Mouse (Mus musculus) bone marrow macrophage, adult 2 months (primary cell): ENCODE results near the gene Sigmar1. TPM values are rescaled to one million over a fixed set of nuclear protein-coding genes. Genes with fewer than 3 reads are reported as not detected.
"Not testable (repeated sequence)": the region's sequence is repeated elsewhere in the genome, so short reads cannot be mapped to it uniquely, and the experiment has no call there.

ENCODE experiments used
- H3K27ac ChIP-seq: 2 replicates; pipeline ENCODE4 v1.5.1; 2012; ENCODE audit warnings: low read depth, low read length; ENCODE audit not compliant: insufficient read depth
- H3K4me1 ChIP-seq: 2 replicates; pipeline ENCODE4 v1.6.1; 2012; ENCODE audit warnings: low read length; ENCODE audit not compliant: control insufficient read depth, insufficient read depth
- H3K4me3 ChIP-seq: 2 replicates; pipeline ENCODE4 v1.5.1; 2012; ENCODE audit warnings: mild to moderate bottlenecking, low read length, moderate library complexity; ENCODE audit not compliant: insufficient read depth
- CTCF ChIP-seq: IDR thresholded peaks from 2 replicates; pipeline ENCODE4 v1.5.1; 2012; ENCODE audit warnings: low read depth, mild to moderate bottlenecking, low read length, moderate library complexity
- POLR2A ChIP-seq: IDR thresholded peaks from 2 replicates; pipeline ENCODE4 v1.6.1; 2012; ENCODE audit warnings: mild to moderate bottlenecking, low read depth, low read length, borderline replicate concordance
- polyA plus RNA-seq: library from polyadenylated mRNA; stranded (reverse); fragments of >200 nt; gene quantifications from 2 replicates; pipeline ENCODE4 v1.2.4, GENCODE M21; 2012; ENCODE audit not compliant: missing spikeins, insufficient read depth, insufficient read length

Gene Sigmar1
- 52.7 and 60.0 TPM in 2 replicates for polyA plus RNA-seq

GRCm38 (mm10) chr4:41755338-41756305, at the start of gene Sigmar1:
Gene Sigmar1, minus strand, starts transcription at chr4:41756157.
- peaks cover 5% of the 10 kb centered on the region for H3K4me1 ChIP-seq
- H3K27ac ChIP-seq = peak within 1 kb of the TSS; percentile 71
- TF ChIP-seq POLR2A = no peak
- TF ChIP-seq CTCF = peak; percentile 53; the same call in 1 of the 2 replicates

GRCm38 (mm10) chr4:41783197-41783596, 27.2 kb upstream of the Sigmar1 start:
- H3K4me3 ChIP-seq, H3K4me1 ChIP-seq, H3K27ac ChIP-seq: not testable (repeated sequence)

More at GRCm38 (mm10) chr4:41755338-41756305, at the start of gene Sigmar1:
- peak within 1 kb of the TSS; percentile 73 for H3K4me3 ChIP-seq

DNA sequence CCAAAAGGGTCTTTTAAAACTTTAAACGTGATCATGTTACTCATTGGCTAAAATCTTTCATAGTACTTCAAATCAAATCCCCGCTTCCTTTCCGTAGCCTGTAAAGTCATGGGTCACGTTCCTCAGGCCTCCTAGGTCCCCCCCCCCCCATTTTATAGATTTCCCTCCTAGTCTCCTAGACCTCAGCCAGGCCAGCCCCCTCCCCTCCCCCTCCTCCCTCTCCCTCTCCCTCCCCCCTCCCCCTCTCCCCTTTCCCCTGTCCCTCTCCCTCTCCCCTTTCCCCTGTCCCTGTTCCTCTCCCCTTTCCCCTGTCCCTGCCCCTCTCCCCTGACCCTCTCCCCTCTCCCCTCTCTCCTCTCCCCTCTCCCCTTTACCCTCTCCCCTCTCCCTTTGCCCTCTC, 26.8 kb upstream of the Sigmar1 start:
- not testable (repeated sequence) for H3K27ac ChIP-seq, H3K4me1 ChIP-seq, H3K4me3 ChIP-seq

- not testable (repeated sequence) for H3K27ac ChIP-seq, H3K4me3 ChIP-seq, H3K4me1 ChIP-seq
Measured at GRCm38 (mm10) chr4:41781748-41782485, 26.0 kb upstream of the Sigmar1 start.

- not testable (repeated sequence) for H3K4me3 ChIP-seq, H3K27ac ChIP-seq, H3K4me1 ChIP-seq
Measured at GRCm38 (mm10) chr4:41781271-41781670, 25.3 kb upstream of the Sigmar1 start.

DNA sequence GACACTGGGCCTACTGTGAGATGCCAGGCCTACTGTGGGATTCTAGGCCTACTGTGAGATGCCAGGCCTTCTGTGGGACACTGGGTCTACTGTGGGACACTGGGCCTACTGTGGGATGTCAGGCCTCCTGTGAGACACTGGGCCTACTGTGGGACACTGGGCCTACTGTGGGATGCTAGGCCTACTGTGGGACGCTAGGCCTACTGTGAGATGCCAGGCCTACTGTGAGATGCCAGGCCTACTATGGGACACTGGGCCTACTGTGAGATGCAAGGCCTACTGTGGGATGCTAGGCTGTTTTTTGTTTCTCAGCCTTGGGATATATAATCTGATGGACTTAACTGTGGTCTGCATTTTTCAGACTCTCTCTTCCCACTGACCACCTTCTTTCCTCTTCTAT, 19.9 kb upstream of the Sigmar1 start:
- H3K27ac ChIP-seq, H3K4me3 ChIP-seq, H3K4me1 ChIP-seq: not testable (repeated sequence)

GRCm38 (mm10) chr4:41774506-41774905, 18.5 kb upstream of the Sigmar1 start:
- H3K4me1 ChIP-seq, H3K4me3 ChIP-seq, H3K27ac ChIP-seq: not testable (repeated sequence)

- not testable (repeated sequence) for H3K4me1 ChIP-seq, H3K27ac ChIP-seq
- peak within 1 kb of the TSS; percentile 43 for H3K4me3 ChIP-seq
Measured at GRCm38 (mm10) chr4:41774002-41774401, 18.0 kb upstream of the Sigmar1 start, which contains the start of gene Ccl27a. Gene Ccl27a, minus strand, starts transcription at chr4:41774247.

DNA sequence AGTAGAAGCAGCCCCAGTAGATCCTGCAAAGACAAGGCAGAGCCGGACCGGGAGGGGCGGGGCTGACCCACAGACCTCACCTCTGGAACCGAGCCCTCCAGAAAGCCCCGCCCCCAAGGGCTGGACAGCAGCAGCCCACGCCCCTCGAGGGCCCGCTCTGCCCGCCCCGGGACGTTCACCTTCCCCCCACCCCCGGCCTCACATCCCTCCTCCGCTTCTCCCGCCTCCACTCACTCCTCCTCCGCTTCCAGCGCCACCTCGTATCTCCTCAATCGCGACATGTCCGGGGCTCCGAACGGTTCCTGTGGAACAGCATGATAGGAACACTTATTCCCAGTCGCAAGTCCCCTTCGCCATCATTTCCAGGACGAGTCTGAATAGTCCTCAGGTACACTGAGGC, 17.5 kb upstream of the Sigmar1 start:
- not testable (repeated sequence) for H3K4me1 ChIP-seq, H3K27ac ChIP-seq
- peak overlapping the region; percentile 43 for H3K4me3 ChIP-seq

DNA sequence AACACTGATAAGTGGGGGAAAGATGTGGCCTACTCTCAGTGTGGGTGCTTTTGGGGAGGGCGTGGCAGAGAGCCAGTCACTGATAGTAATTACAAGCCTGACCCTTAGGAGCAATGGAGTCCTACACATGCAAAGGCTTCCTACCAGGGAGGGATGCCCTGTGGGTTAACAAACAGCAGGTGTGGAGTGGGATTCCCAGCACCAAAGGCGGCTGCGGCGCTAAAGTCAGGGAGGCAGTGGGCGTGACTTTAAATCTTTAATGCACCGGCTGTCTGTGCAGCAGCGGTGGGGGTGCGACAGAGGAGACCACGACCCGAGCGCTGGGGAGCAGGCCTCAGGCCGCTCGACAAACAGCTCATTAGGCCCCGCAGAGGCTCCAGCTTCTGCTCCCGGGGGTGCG, 17.0 kb upstream of the Sigmar1 start:
- H3K4me3 ChIP-seq, H3K4me1 ChIP-seq, H3K27ac ChIP-seq: not testable (repeated sequence)

DNA sequence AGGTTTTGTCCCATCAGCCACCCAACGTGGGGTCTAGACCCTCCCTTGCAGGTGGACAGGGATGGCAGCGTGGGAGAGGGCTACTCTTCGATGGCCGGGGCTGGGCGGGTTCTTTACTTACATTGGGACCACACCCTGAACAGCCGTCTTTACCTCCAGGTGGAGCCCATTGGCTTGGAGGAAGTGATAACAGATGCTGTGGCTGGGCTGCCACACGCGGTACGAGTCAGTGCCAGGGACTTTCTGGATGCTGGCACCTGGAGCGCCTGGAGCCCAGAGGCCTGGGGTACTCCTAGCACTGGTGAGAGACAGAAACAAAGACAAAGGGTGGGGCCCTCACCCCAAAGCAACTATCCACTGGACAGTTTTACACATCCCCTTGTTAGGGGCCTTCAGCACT, 11.3 kb upstream of the Sigmar1 start:
- H3K4me1 ChIP-seq = not testable (repeated sequence)

DNA sequence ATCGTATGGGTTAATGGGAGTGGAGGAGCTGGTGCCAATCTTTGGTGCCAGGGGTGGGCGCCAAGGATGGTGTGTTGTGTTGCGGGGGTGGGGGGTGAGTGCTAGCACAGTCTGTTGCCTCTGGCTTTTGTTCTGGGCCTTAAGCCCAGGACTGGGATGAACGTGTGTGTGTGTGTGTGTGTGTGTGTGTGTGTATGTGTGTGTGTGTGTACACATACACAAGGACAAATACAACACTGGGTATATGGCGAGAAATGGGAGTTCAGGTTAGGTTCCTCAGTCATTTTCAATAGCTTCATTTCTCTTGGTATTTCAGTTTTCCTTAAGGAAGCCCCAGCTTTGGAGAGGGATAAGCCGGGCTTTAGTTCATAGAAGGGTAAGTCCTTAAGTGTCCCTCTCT, 7.2 kb upstream of the Sigmar1 start:
- H3K4me1 ChIP-seq = peaks cover 11% of the 10 kb centered on the region
- H3K4me3 ChIP-seq, H3K27ac ChIP-seq: not testable (repeated sequence)

More for the DNA sequence above, 11.3 kb upstream of the Sigmar1 start:
- H3K27ac ChIP-seq, H3K4me3 ChIP-seq: not testable (repeated sequence)

DNA sequence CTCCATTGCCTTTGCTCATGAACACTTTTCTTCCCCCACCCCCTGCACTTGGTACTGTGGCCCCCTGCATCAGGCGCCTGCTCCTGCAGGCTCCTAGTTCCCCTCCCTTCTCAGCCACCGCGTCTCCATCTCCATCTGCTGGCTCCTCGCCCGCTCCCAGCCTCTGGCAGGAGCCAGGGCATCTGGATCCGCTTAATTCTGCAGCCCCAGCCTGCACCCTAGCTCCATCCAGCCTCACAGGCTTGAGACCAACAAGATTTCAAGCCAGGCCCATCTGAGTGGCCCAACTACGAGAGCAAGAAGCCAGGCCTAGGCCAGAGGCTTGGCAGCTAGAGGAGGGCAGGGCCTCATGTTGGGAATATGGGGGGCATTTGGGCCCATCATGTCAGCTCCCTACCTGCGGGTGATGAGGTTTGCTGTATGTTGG, 6.7 kb upstream of the Sigmar1 start:
- H3K4me3 ChIP-seq = not testable (repeated sequence)

More for the DNA sequence above, 6.7 kb upstream of the Sigmar1 start:
- H3K27ac ChIP-seq = not testable (repeated sequence)
- H3K4me1 ChIP-seq = peaks cover 11% of the 10 kb centered on the region
